Mouse (Mus musculus) cerebellum, adult 18-20 months (tissue): ENCODE measurements around the gene Zc3h15.
"Not testable (repeated sequence)": the region's sequence is repeated elsewhere in the genome, so short reads cannot be mapped to it uniquely, and the experiment has no call there.

Source experiments
- DNase-seq, 2 experiments: peaks; one replicate each; pipeline ENCODE4 v3.0.0; 2021

Gene Zc3h15

GRCm38 (mm10) chr2:83644276-83645252, at the start of gene Zc3h15:
Zc3h15 (plus strand) TSS chr2:83644435.
- DNase-seq, result peak; percentile 92 to 95

- DNase-seq, result no peak
Observed at GRCm38 (mm10) chr2:83620558-83621367, 23.5 kb upstream of the Zc3h15 start.

- DNase-seq, result no peak
Observed at GRCm38 (mm10) chr2:83621511-83621910, 22.7 kb upstream of the Zc3h15 start.

- DNase-seq, result no peak
Observed at GRCm38 (mm10) chr2:83622792-83623191, 21.4 kb upstream of the Zc3h15 start.

GRCm38 (mm10) chr2:83624045-83624444, 20.2 kb upstream of the Zc3h15 start:
- no peak for DNase-seq

- peak; percentile 65 to 79 for DNase-seq
Observed at GRCm38 (mm10) chr2:83625226-83626108, 18.8 kb upstream of the Zc3h15 start.

GRCm38 (mm10) chr2:83626881-83627280, 17.4 kb upstream of the Zc3h15 start:
- no peak for DNase-seq

- no peak for DNase-seq
Observed at GRCm38 (mm10) chr2:83627495-83627894, 16.7 kb upstream of the Zc3h15 start.

- DNase-seq, result no peak
Observed at GRCm38 (mm10) chr2:83627932-83628331, 16.3 kb upstream of the Zc3h15 start.

GRCm38 (mm10) chr2:83641993-83642392, 2.2 kb upstream of the Zc3h15 start:
- no peak for DNase-seq

GRCm38 (mm10) chr2:83648916-83649315, 4.7 kb downstream of the Zc3h15 start:
- no peak for DNase-seq

GRCm38 (mm10) chr2:83652606-83653005, 8.4 kb downstream of the Zc3h15 start:
- DNase-seq, result no peak

- no peak for DNase-seq
Observed at GRCm38 (mm10) chr2:83659279-83659678, 15.0 kb downstream of the Zc3h15 start.

- no peak for DNase-seq
Observed at GRCm38 (mm10) chr2:83660114-83660513, 15.9 kb downstream of the Zc3h15 start.

- DNase-seq, result no peak
Observed at GRCm38 (mm10) chr2:83661351-83661750, 17.1 kb downstream of the Zc3h15 start.

- DNase-seq, result not testable (repeated sequence)
Observed at GRCm38 (mm10) chr2:83665051-83665450, 20.8 kb downstream of the Zc3h15 start.

GRCm38 (mm10) chr2:83667430-83667829, 23.2 kb downstream of the Zc3h15 start:
- no peak for DNase-seq

- no peak for DNase-seq
Observed at GRCm38 (mm10) chr2:83668052-83668451, 23.8 kb downstream of the Zc3h15 start.

GRCm38 (mm10) chr2:83669988-83670387, 25.8 kb downstream of the Zc3h15 start:
- peak; percentile 7 to 14 for DNase-seq

GRCm38 (mm10) chr2:83671843-83672242, 27.6 kb downstream of the Zc3h15 start:
- DNase-seq, result no peak

- no peak for DNase-seq
Observed at GRCm38 (mm10) chr2:83673067-83673466, 28.8 kb downstream of the Zc3h15 start.

GRCm38 (mm10) chr2:83673843-83674242, 29.6 kb downstream of the Zc3h15 start:
- no peak for DNase-seq

- DNase-seq, result no peak
Observed at GRCm38 (mm10) chr2:83674421-83674820, 30.2 kb downstream of the Zc3h15 start.
